Mouse (Mus musculus) gastrocnemius, postnatal 10 days (tissue): ENCODE results near the gene Mtmr10. TPM values are rescaled to one million over a fixed set of nuclear protein-coding genes. Genes with fewer than 3 reads are reported as not detected.

Experiments used
- DNase-seq: peaks from one replicate; pipeline ENCODE4 v3.0.0; 2021; ENCODE audit warnings: mixed read lengths
- total RNA-seq, 2 experiments: library from RNA; stranded (reverse); gene quantifications; 2 replicates each; pipeline ENCODE4 v1.2.3; 2021

The Mtmr10 gene
- total RNA-seq, 2 experiments from 2014 or later = 15.5 to 16.4 TPM

DNA sequence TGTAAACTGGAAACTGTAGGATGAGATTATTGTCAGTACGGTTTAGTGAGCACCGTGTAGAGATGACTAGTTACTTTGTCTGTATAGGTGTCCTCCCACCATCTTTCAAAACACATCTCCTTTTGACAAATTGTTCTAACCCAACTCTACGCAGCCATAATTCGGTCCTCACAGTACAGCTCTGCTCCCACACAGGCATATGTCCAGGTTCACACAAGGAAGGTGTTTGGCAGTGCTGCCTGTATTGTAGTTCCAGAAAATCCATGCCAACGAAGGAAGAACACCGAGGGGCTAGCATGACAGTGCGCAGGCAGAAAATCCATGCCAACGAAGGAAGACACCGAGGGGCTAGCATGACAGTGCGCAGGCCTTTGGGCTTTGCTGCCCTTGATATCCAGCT is 4.3 kb downstream of the Mtmr10 start:
- DNase-seq = no peak

DNA sequence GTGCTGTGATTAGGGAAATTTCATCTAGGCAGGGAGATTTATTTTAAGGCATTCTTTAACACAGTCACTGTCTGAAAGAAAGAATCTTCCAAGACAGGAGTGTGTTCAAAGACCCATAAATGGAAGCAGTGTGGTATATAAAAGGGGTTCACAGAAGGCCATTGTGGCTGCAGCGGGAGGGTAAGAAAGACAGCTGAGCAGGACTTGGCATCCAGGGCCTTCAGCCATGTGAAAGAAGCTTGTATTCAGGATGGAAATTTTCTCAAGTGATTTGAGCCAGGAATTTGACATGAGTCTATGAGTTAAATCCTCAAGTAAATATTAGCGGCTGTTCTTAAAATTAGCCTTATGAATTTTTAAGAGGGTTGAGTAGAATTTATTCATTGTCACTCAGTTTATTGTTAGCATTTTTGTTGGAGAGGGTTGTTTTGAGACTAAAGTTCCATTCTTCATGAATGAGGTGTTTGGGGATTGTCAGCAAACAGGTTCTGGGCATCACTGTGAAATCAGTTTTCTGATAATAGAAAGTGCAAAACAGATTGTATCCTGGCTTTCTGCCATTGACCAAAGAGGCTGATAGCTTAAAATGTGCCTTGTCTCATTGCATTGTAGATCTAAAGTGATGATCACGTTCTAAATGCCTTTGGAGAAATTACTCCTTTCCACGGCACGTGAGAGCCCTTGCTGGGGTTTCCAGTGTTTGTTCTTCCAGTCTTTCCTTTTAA is 9.0 kb downstream of the Mtmr10 start:
- DNase-seq = no peak

- DNase-seq = no peak
Measured at GRCm38 (mm10) chr7:64310241-64310640, 22.8 kb downstream of the Mtmr10 start.

DNA sequence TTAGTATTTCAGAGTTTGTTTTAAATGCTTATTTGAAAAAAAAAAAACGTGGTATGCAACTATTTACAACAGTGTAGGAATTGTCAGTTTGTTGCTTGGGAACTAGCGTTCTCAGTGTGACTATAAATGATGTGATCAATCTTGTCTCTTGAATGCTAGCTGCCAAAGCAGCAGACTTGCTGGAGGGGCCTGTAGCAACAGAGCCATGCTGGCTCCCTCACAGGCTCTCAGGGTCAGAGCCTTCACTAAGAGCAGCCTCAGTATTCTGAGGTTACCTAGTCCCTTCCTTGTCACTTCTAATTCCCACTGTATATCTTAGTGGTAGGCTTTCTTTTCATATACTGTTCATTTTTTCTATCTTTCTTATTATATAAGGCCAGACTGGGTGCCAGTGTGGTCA is 23.3 kb downstream of the Mtmr10 start:
- no peak for DNase-seq

- DNase-seq = no peak
Measured at GRCm38 (mm10) chr7:64312811-64313210, 25.4 kb downstream of the Mtmr10 start.

DNA sequence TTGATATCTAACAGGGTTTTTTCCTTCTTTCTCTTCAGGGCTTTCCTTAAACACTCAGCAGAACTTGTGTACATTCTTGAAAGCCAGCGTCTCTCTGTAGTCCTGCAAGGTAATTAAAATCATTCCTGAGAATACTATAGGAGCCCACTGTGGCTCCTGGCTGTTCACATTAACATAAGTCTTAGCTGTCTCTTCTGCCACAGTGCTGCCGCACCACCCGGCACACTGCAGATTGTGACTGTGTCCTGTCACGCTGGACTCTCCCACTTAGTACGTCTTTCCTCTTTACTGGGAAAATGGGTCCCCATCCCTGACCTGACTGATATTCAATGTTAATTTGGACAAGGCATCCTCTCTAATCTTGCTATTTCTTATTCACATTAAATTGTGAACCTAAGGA is 33.7 kb downstream of the Mtmr10 start:
- DNase-seq = no peak

DNA sequence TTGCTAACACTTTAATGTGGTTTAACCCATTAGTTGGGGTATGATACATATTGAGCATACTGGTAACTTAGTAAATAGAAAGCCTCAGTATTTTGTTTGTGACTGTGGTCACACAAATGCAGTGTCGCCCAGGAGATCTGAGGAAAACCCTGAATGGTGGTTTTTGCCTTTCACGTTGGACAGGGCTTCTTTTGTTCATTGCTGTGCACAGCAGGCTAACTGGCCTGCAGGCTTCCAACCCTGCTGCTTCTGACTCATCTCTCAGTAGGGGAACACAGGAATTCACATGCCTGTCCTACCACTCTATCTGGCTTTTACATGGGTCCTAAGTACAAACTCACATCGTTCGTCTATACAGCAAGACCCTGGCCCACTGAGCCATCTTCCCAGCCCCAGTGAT is 34.2 kb downstream of the Mtmr10 start:
- no peak for DNase-seq

GRCm38 (mm10) chr7:64326892-64327291 is 39.4 kb downstream of the Mtmr10 start:
- DNase-seq = peak; percentile 85

DNA sequence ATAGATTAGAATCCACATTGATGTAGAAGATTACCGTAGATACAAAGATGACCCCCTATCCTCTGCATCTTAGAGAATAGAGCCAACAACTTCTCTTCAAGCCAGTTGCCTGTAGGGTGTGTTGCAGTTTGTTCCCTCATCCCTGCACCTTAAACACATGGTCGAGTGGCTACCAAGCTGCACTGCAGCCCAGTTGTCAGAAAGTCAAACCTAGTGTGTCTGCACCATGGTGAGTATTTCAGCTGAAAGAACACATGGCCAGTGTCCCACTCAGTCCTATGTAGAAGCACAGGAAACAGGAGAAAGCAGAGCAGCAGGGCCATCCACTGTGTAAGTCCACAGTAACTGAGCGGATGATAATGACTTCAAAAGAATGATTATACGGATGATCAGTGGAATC is 40.0 kb downstream of the Mtmr10 start:
- no peak for DNase-seq

- no peak for DNase-seq
Measured at GRCm38 (mm10) chr7:64331309-64331708, 43.9 kb downstream of the Mtmr10 start.

DNA sequence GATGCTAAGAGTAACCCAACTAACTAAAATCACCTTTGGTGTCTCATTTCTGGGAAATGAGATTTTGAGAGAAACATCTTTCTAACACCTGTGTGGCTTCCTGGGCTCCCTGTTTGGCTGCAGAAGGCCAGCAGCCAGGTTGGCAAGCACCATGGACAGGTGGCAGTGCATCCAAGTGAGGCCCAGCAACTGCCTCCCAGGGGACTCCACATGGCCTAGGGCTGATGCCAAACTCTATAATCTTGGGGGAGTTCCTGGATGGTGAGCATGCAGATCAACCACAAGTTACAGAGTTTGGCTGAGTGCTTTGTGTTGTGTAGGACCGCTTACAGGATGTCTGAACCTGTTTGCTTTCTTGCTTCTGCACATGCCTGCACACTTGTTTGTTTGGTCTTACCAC is 45.2 kb downstream of the Mtmr10 start:
- no peak for DNase-seq

GRCm38 (mm10) chr7:64347813-64348212 is 60.4 kb downstream of the Mtmr10 start:
- no peak for DNase-seq

DNA sequence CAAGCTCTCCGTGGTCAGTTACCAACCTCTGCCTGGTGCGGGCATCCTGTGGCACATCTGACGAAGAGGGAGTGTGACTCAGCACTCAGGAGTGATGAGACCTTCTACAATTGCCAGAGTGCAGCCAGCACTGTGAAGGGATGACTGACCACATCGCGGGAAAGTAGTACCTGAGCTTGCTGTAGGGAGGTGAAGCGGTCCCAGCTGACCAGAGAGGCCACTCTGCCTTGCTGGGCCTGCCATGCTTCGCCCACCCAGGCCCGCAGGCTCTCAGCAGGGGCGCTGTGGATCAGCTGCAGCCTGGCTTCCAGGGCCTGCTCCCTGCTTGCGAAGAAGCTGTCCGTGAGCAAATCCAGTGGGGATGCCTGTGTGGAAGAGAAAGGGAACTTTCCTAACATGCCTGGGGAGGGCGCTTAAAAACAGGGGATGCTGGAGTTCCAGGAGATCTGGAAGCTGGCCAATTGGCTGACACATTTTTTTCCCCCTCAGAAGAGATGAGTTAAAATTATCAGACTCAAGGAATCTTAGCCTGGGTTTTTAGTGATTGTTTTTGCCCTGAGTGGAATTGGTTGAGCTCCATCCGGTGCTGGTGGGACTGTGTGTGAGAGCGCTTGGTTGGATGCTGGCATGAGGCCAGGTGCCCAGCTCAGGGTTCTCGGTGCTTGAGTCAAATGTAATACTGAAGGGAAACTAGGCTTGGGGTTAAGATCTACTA is 61.9 kb downstream of the Mtmr10 start:
- DNase-seq = no peak

DNA sequence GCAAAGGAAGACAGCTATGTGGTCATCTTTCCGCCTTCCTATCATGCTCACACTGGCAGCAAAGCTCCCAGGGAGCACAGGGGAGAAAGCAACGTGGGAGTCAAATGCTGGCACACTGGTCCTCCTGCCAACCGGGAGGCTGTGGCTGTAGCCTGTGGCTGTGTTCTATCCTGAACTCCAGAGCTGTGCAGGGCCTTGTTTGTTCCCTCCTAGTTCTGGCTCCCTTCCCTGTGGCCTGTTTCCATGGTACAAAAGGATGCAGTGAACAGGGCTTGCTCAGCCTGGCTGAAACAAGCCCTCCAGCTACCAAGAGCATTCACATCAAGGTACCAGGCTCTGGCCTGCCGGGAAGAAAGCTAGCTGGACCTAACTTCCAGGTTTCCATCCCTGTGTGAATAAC is 63.6 kb downstream of the Mtmr10 start:
- DNase-seq = no peak

GRCm38 (mm10) chr7:64354206-64354605 is 66.8 kb downstream of the Mtmr10 start:
- no peak for DNase-seq

GRCm38 (mm10) chr7:64356661-64357060 is 69.2 kb downstream of the Mtmr10 start:
- DNase-seq = no peak

DNA sequence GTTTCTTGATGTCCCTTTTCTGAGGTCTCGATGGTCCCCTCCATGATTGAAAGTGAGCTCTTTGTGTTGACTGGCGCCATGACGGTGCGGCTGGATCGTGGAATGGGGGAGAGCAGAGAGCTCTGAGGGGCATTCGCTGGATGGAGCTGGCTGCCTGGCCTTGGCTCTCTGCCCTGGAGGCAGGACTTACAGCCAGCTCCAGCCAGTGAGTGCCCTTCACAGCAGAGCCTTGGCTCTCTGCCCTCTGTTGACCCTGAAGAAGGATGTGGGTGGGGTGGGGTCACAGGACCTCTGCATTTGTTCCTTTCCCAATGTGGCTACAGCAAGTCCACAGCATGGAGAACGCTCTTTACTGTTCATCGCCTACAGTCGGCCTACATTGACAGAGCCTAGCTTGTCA is 70.0 kb downstream of the Mtmr10 start:
- no peak for DNase-seq

GRCm38 (mm10) chr7:64358666-64359065 is 71.2 kb downstream of the Mtmr10 start:
- DNase-seq = no peak

- DNase-seq = no peak
Measured at GRCm38 (mm10) chr7:64359943-64360585, 72.6 kb downstream of the Mtmr10 start.

- DNase-seq = no peak
Measured at GRCm38 (mm10) chr7:64360586-64360945, 73.1 kb downstream of the Mtmr10 start.

DNA sequence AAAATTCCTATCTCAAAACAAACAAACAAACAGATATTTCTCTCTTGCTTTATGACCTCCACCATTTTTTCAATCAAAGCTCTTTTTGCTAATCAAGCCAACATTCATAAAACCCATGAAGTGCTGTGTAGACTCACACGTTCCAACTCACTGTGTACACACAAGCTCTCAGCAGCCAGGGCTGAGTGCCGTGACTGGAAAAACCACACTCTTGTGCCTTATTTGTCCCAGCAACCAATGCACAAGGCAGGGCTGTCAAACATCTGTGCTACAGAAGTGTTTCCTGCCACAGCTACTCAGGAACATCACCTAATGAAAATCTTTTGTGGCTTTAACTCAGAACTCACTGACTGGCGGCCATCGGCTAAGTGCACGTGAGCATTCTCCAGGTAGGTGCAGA is 78.4 kb downstream of the Mtmr10 start:
- no peak for DNase-seq

DNA sequence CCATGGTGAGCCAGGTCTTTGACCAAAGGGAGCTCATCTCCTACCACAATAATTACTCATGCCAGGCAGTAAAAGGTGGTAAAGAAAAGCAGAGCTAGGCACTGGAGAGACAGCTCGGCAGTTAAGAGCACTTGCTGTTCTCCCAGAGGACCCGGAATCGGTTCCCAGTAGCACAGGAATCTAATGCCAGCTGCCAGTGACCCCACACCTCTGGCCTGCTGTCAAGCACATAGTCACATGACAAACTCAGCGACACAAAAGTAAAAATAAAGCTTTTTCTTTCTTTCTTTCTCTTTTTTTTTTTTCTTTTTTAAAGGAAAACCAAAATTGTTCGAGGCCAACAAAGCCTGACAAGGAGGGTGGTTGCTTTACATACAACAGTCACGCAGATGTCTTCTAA is 82.4 kb downstream of the Mtmr10 start:
- DNase-seq = no peak
